Mouse (Mus musculus) cerebellum, adult 9-10 months (tissue): ENCODE data around the gene Capzb.

ENCODE experiments used
- DNase-seq: peaks from one replicate; pipeline ENCODE4 v3.0.0; 2022

Capzb gene

GRCm38 (mm10) chr4:139209130-139209840 is 16.6 kb downstream of the Capzb start:
- DNase-seq: no peak

GRCm38 (mm10) chr4:139211975-139212831 is 19.5 kb downstream of the Capzb start:
- no peak for DNase-seq

GRCm38 (mm10) chr4:139213086-139213485 is 20.4 kb downstream of the Capzb start:
- DNase-seq: no peak

- no peak for DNase-seq
Measured at GRCm38 (mm10) chr4:139213935-139214371, 21.3 kb downstream of the Capzb start.

GRCm38 (mm10) chr4:139216566-139216965 is 23.9 kb downstream of the Capzb start:
- DNase-seq: no peak

GRCm38 (mm10) chr4:139218539-139218938 is 25.8 kb downstream of the Capzb start:
- DNase-seq: no peak

GRCm38 (mm10) chr4:139219656-139220055 is 27.0 kb downstream of the Capzb start:
- DNase-seq: no peak

GRCm38 (mm10) chr4:139220978-139221377 is 28.3 kb downstream of the Capzb start:
- no peak for DNase-seq

- DNase-seq: no peak
Measured at GRCm38 (mm10) chr4:139221837-139222236, 29.1 kb downstream of the Capzb start.

- no peak for DNase-seq
Measured at GRCm38 (mm10) chr4:139225115-139225514, 32.4 kb downstream of the Capzb start.

- DNase-seq: no peak
Measured at GRCm38 (mm10) chr4:139225944-139226343, 33.2 kb downstream of the Capzb start.

- DNase-seq: no peak
Measured at GRCm38 (mm10) chr4:139226504-139227216, 34.0 kb downstream of the Capzb start.

- DNase-seq: no peak
Measured at GRCm38 (mm10) chr4:139227923-139228322, 35.2 kb downstream of the Capzb start.

GRCm38 (mm10) chr4:139229271-139229670 is 36.6 kb downstream of the Capzb start:
- DNase-seq: no peak

- DNase-seq: no peak
Measured at GRCm38 (mm10) chr4:139230376-139231120, 37.8 kb downstream of the Capzb start.

GRCm38 (mm10) chr4:139231163-139231562 is 38.5 kb downstream of the Capzb start:
- no peak for DNase-seq

- peak; percentile 46 for DNase-seq
Measured at GRCm38 (mm10) chr4:139232479-139233145, 39.9 kb downstream of the Capzb start.

GRCm38 (mm10) chr4:139233146-139233495 is 40.4 kb downstream of the Capzb start:
- no peak for DNase-seq

GRCm38 (mm10) chr4:139233755-139234254 is 41.1 kb downstream of the Capzb start:
- no peak for DNase-seq

- no peak for DNase-seq
Measured at GRCm38 (mm10) chr4:139234261-139234660, 41.6 kb downstream of the Capzb start.

- no peak for DNase-seq
Measured at GRCm38 (mm10) chr4:139235556-139235955, 42.9 kb downstream of the Capzb start.

- no peak for DNase-seq
Measured at GRCm38 (mm10) chr4:139238612-139239011, 45.9 kb downstream of the Capzb start.
